Mouse (Mus musculus): ENCODE results near the gene Fbxl5.

The Fbxl5 gene

GRCm38 (mm10) chr5:43821538-43821937 lies at the start of gene Fbxl5:
Gene Fbxl5 (minus strand): TSS chr5:43821638.
- no peak for DNase-seq (ENCODE audit: low read depth)

- DNase-seq (ENCODE audit: low read depth): peak; percentile 68
These were observed 47.5 kb upstream of the Fbxl5 start for GRCm38 (mm10) chr5:43868711-43869600.

- DNase-seq (ENCODE audit: low read depth): no peak
These were observed 46.8 kb upstream of the Fbxl5 start, which contains the start of gene Cd38 for GRCm38 (mm10) chr5:43868253-43868652. Gene Cd38 (plus strand): TSS chr5:43868553.

DNA sequence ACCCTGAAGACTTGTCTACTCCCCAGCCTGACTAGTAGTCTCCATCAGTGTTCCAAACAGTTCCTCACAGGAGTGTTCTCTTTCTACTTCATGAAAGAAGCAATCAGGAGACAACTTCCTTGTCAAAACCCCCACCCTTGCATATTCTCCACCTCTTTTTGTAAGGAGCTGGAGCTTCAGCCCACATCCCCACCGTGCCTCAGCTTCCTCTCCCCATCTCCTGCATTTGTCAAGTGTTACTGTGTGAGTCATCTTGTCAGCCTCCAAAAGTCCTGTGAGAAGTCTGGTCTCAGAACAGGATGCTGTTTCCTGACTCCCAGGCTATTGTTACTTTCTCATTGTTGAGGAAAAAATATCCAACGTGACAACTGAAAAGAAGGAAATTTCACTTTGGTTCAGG lies 43.9 kb upstream of the Fbxl5 start:
- peak; percentile 63 for DNase-seq (ENCODE audit: low read depth)

DNA sequence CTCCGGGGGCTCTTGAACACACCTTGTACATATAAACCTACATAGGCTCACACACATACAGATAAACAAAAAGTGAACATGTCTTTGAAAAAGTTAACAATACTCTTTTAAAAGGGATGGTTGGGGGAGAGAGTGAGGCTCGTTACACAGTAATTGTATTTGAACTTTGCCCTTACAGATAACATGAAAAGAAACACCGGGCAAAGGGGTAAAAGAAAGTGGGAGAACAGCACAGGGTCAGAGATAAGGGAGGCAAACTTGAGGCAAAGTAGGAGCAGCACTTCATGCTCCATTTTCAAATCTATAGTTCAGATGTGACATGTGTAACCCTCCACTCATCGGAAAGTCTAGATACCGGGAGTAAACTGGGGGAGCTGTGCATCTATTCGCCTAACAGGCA lies 42.2 kb upstream of the Fbxl5 start:
- no peak for DNase-seq (ENCODE audit: low read depth)

- DNase-seq (ENCODE audit: low read depth): no peak
These were observed 39.4 kb upstream of the Fbxl5 start for GRCm38 (mm10) chr5:43860670-43861431.

GRCm38 (mm10) chr5:43860096-43860495 lies 38.7 kb upstream of the Fbxl5 start:
- no peak for DNase-seq (ENCODE audit: low read depth)

DNA sequence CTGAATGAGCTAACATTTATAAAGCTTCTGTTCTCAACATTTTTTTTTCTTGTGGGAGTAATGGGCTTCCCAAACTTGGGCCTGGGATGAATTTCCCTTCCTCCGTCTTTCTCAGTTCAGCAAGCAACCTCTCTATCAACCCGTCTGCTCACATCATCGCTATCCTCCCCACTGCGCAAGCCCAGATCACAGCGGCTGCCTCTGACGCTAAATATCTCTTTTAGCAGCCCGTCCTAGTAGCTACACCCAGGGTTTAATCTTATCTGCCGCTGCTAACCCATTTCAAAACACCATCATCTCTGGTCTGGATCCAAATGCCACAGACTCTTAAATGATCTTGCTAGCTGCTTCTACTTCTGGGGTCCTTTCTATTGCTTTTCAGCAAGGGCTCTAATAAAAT lies 38.2 kb upstream of the Fbxl5 start:
- DNase-seq (ENCODE audit: low read depth): no peak

GRCm38 (mm10) chr5:43855769-43856168 lies 34.3 kb upstream of the Fbxl5 start:
- peak; percentile 93 for DNase-seq (ENCODE audit: low read depth)

GRCm38 (mm10) chr5:43853868-43854488 lies 32.5 kb upstream of the Fbxl5 start:
- no peak for DNase-seq (ENCODE audit: low read depth)

- DNase-seq (ENCODE audit: low read depth): peak; percentile 83
These were observed 31.8 kb upstream of the Fbxl5 start for GRCm38 (mm10) chr5:43853096-43853867.

GRCm38 (mm10) chr5:43848275-43848674 lies 26.8 kb upstream of the Fbxl5 start:
- no peak for DNase-seq (ENCODE audit: low read depth)

GRCm38 (mm10) chr5:43847555-43847954 lies 26.1 kb upstream of the Fbxl5 start:
- no peak for DNase-seq (ENCODE audit: low read depth)

DNA sequence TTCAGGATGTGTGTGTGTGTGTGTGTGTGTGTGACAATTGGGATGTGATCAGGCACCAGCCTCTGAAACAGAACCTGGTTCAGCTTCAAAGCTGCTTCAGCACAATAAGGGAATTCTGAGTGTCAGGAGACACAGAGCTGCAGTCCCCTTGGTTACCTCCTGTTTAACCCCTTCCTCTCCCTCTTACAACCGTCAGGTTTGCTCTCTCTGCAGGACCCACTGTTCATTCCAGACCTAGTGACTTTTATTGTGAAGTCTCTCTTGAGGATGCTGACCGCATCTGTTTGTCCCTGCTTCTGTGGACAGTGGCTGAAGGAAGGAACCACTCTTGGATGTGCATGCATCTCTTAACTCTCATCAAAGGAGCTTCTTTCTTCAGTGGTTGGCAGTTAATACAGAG lies 24.8 kb upstream of the Fbxl5 start:
- DNase-seq (ENCODE audit: low read depth): no peak

DNA sequence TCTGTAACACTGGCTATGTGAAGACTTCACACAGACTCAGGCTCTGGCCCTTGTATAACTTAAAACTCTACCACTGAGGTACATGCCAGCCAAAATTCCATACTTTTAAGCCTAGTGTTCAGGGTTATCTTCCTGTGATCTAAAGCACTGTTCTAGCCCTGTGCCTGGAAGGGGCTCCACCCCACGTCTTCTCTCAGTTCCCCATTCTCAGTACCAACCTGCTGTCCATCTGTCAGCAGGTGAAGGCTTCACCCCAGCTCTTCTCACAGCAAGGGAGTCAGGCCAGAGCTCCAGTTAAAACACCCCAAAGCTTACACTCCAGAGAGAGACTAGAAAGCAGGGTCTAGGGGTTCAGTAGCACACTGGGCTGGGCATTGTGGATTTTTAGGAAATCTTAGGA lies 24.2 kb upstream of the Fbxl5 start:
- no peak for DNase-seq (ENCODE audit: low read depth)

DNA sequence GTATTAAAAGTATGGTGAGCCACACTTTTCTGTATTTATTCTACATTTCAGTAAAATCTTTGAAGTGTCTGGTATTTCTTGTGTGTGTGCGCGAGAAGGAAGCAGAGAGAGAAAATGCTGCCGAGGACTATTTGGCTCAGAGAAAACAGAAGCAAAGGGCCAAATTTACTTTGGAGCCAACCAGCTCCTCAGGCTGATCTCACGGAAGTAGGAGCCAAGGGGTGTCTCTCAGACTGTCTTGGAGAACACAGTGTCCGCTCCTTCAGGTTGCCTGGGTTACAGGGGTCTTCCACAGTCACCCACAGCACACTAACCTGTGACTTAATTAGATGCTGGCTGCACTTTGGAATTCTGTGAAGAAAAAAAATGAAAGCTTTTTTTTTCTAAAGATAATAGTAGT lies 23.6 kb upstream of the Fbxl5 start:
- no peak for DNase-seq (ENCODE audit: low read depth)

GRCm38 (mm10) chr5:43842576-43843155 lies 21.2 kb upstream of the Fbxl5 start:
- no peak for DNase-seq (ENCODE audit: low read depth)

DNA sequence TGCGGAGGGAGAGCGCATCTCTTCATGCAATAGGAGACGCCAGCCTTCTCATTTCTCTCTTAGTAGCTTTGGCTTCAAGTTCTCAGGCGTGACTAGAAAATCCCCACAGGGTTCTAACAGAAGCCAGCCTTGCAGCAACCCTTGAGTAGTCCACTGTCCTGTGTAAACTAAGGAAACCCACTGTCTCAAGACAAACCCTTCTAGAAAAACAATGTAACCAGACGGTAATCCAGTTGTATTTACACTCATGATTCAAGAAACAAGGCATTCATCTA lies 20.5 kb upstream of the Fbxl5 start:
- DNase-seq (ENCODE audit: low read depth): peak; percentile 33

DNA sequence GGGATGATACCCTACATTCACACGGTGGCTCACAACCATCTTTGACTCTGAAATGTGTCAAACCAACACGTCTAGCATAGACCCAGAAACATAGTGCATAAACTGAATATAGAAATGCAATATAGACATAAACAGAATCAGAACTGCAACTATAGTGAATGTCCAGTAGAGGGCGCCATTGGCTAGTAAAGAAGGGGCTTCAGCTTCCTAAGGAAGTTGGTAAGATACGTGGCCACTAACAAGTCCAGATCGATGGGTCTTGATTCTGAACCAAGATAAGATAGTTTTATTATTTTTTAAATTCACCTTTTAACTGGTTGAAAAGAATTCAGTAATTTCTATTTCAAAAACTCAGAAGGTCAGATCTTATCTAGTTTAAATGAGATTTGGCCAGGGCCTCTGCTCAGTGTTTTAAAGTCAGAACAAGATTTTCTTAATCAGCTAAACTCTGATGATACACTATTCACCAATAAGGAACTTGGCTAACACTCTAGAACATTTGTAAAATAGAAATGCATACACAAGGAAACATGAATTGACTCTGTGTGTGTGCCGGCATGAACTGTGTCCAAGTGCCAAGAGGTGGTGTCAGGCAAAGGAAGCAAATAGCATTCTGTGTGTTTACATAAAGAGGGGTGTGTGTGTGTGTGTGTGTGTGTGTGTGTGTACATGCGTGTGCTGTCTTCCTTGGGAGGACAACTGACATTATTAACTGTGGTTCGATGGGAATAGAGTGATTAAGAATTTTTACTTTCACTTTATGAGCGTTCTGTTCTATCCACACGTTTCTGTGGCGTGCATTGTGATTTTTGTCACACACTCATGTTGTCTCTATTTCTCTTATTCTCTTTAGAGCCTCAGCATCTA lies 19.9 kb upstream of the Fbxl5 start:
- DNase-seq (ENCODE audit: low read depth): peak; percentile 88

DNA sequence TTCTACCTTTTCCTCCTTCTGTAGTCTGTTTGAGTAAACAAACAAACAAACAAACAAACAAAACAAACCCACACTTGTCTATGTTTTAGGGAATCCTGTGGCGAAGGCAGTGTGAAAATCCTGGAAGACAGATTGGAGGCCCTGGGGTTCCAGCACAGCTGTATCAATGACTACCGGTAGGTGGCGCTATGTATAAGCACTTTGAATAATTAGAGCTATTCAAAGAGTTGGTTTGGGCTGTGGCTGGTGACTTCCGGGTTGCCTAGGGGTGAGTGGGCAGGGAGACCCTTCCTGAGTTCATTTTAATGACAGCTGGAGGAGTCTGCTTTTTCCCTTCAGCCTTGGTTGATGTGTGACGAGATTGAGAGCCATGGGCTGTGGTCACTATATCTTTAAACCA lies 15.9 kb upstream of the Fbxl5 start:
- DNase-seq (ENCODE audit: low read depth): peak; percentile 71

DNA sequence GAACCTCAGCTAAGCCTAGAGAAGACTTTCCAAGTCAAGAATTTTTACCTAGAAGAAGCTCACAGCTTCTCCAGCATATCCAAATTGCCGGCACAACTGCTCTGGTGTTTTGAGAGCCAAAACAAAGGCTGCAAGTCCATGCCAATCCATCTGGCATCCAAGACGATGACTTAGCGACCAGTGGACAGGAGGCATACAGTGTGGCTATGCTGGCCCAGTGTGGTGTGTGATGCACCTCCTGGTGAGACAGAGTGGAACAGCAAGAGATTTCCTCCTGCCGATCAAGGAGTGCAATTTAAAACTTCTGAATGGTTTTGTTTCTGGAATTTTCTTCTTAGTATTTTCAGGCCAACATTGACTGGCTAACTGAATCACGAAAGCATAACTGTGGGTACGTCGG lies 15.2 kb upstream of the Fbxl5 start:
- peak; percentile 67 for DNase-seq (ENCODE audit: low read depth)
